Comparison of ENCODE assay signal across 11 mouse cellular contexts in genomic region chr2:18673766-18674165, GRCm38 (mm10). TPM values are rescaled to one million over a fixed set of nuclear protein-coding genes. Genes with fewer than 3 reads are reported as not detected.
A peak's percentile ranks its signal among the peaks of the same experiment; 100 is the strongest.
DNase-seq lines count a peak whose midpoint lies in the region; ATAC-seq lines count a peak whose summit lies in the region.
"Had no signal": no experiment of that assay in that cellular context is flagged by ENCODE, and none has a peak within 500 bp of the region (broad histone marks: within the 10 kb centered on the region; RNA-seq: fewer than 3 reads in every experiment).

No protein-coding gene starts in this region.

- no peaks in the 10 kb centered on the region for H3K9me3 ChIP-seq in forebrain, embryonic 16.5 days (ENCODE audit: control insufficient read depth, low read length)
- H3K9me3 ChIP-seq in forebrain, embryonic 12.5 days = no peaks in the 10 kb centered on the region
- no peaks in the 10 kb centered on the region for H3K9me3 ChIP-seq in limb, embryonic 12.5 days
- H3K9me3 ChIP-seq in limb, embryonic 10.5 days (replicated peaks) = no peaks in the 10 kb centered on the region
- no peaks in the 10 kb centered on the region for H3K9me3 ChIP-seq in embryonic facial prominence, embryonic 13.5 days
- H3K9me3 ChIP-seq: midbrain, embryonic 12.5 days had no signal

- no peak overlapping the region for H3K9ac ChIP-seq in forebrain, embryonic 16.5 days (replicated peaks; ENCODE audit: low read depth, low read length)
- no peak overlapping the region for H3K9ac ChIP-seq in forebrain, embryonic 12.5 days
- H3K9ac ChIP-seq in limb, embryonic 12.5 days (replicated peaks) = no peak overlapping the region
- no peak overlapping the region for H3K9ac ChIP-seq in embryonic facial prominence, embryonic 13.5 days

- peak overlapping the region; percentile 13; the same call in 1 of the 2 replicates for H3K4me2 ChIP-seq in forebrain, embryonic 16.5 days (ENCODE audit: low read length)
- H3K4me2 ChIP-seq in forebrain, embryonic 12.5 days = no peak overlapping the region
- H3K4me2 ChIP-seq in limb, embryonic 12.5 days = peak overlapping the region; percentile 83
- peak overlapping the region; percentile 75 for H3K4me2 ChIP-seq in embryonic facial prominence, embryonic 13.5 days

- peaks cover 19% of the 10 kb centered on the region for H3K4me1 ChIP-seq in forebrain, embryonic 16.5 days (replicated peaks; ENCODE audit: control insufficient read depth, insufficient read depth, low read length)
- peaks cover 28% of the 10 kb centered on the region for H3K4me1 ChIP-seq in forebrain, embryonic 12.5 days
- H3K4me1 ChIP-seq in limb, embryonic 12.5 days (replicated peaks) = peaks cover 26% of the 10 kb centered on the region
- H3K4me1 ChIP-seq in limb, embryonic 10.5 days = peaks cover 33% of the 10 kb centered on the region
- H3K4me1 ChIP-seq in embryonic facial prominence, embryonic 13.5 days = peaks cover 19% of the 10 kb centered on the region

- H3K27ac ChIP-seq in forebrain, embryonic 16.5 days (ENCODE audit: low read length) = no peak overlapping the region
- H3K27ac ChIP-seq in forebrain, embryonic 12.5 days = no peak overlapping the region
- H3K27ac ChIP-seq in limb, embryonic 12.5 days = no peak overlapping the region
- H3K27ac ChIP-seq in limb, embryonic 10.5 days = no peak overlapping the region
- H3K27ac ChIP-seq in embryonic facial prominence, embryonic 13.5 days = no peak overlapping the region

- H3K36me3 ChIP-seq in forebrain, embryonic 16.5 days (ENCODE audit: control insufficient read depth, insufficient read depth) = no peaks in the 10 kb centered on the region
- H3K36me3 ChIP-seq in forebrain, embryonic 12.5 days (replicated peaks) = no peaks in the 10 kb centered on the region
- H3K36me3 ChIP-seq in limb, embryonic 12.5 days = no peaks in the 10 kb centered on the region
- H3K36me3 ChIP-seq in limb, embryonic 10.5 days = no peaks in the 10 kb centered on the region
- no peaks in the 10 kb centered on the region for H3K36me3 ChIP-seq in embryonic facial prominence, embryonic 13.5 days
- H3K36me3 ChIP-seq: midbrain, embryonic 12.5 days had no signal

- WGBS in forebrain, embryonic 16.5 days = 67% methylated on average over 4 of the region's 4 CpGs
- 30% methylated on average over 4 of the region's 4 CpGs for WGBS in forebrain, embryonic 12.5 days
- WGBS in limb, embryonic 12.5 days = 21% methylated on average over 4 of the region's 4 CpGs
- 11% methylated on average over 4 of the region's 4 CpGs for WGBS in limb, embryonic 10.5 days
- WGBS in embryonic facial prominence, embryonic 13.5 days = 38% methylated on average over 4 of the region's 4 CpGs

- H3K4me3 ChIP-seq in forebrain, embryonic 16.5 days (replicated peaks; ENCODE audit: low read length) = no peak overlapping the region
- H3K4me3 ChIP-seq in forebrain, embryonic 12.5 days (replicated peaks) = no peak overlapping the region; the same call in 1 of the 2 replicates
- peak overlapping the region; percentile 16; the same call in 1 of the 2 replicates for H3K4me3 ChIP-seq in limb, embryonic 12.5 days (replicated peaks)
- no peak overlapping the region; the same call in 1 of the 2 replicates for H3K4me3 ChIP-seq in limb, embryonic 10.5 days
- no peak overlapping the region for H3K4me3 ChIP-seq in embryonic facial prominence, embryonic 13.5 days

- ATAC-seq in forebrain, embryonic 16.5 days = no peak
- no peak for ATAC-seq in forebrain, embryonic 12.5 days (ENCODE audit: low FRiP score)
- no peak for ATAC-seq in limb, embryonic 12.5 days (ENCODE audit: insufficient number of reproducible peaks, insufficient read depth, low FRiP score, low TSS enrichment, low read depth)
- no peak for ATAC-seq in embryonic facial prominence, embryonic 13.5 days (ENCODE audit: insufficient number of reproducible peaks, insufficient read depth, low FRiP score, low TSS enrichment, low read depth)
- no peak for ATAC-seq in erythroid progenitor cell, adult 5-6 weeks (replicated peaks; ENCODE audit: low FRiP score, poor library complexity, severe bottlenecking)

- DNase-seq in limb, embryonic 10.5 days (ENCODE audit: low spot score) = no peak
- peak; percentile 22 for DNase-seq in 416B (ENCODE audit: low read depth)
- no peak for DNase-seq in thymus, postnatal 10 days (ENCODE audit: low spot score in 2 of 2)
- DNase-seq: heart, postnatal 10 days had no signal

- peaks cover 2% of the 10 kb centered on the region; the same call in 1 of the 2 replicates for H3K27me3 ChIP-seq in forebrain, embryonic 16.5 days (replicated peaks; ENCODE audit: control insufficient read depth, insufficient read depth, low read length)
- H3K27me3 ChIP-seq in forebrain, embryonic 12.5 days = peaks cover 10% of the 10 kb centered on the region
- H3K27me3 ChIP-seq in limb, embryonic 12.5 days = peaks cover 11% of the 10 kb centered on the region; the same call in 1 of the 2 replicates
- peaks cover 49% of the 10 kb centered on the region for H3K27me3 ChIP-seq in limb, embryonic 10.5 days (ENCODE audit: low read depth, poor library complexity, severe bottlenecking)
- peaks cover 10% of the 10 kb centered on the region; the same call in 1 of the 2 replicates for H3K27me3 ChIP-seq in embryonic facial prominence, embryonic 13.5 days

RNA-seq across cellular contexts. Expression of gene Commd3, which starts 1.6 kb away (rescaled TPM):
- polyA plus RNA-seq in forebrain, embryonic 16.5 days (2015; fragmentation: Nextera tagmentation; extraction: Ambion mirVana) = 291 TPM in 2 replicates
- polyA plus RNA-seq in forebrain, embryonic 12.5 days (2016; fragmentation: Nextera tagmentation; extraction: Ambion mirVana) = 156 and 162 TPM in 2 replicates
- 207 and 225 TPM in 2 replicates for polyA plus RNA-seq in limb, embryonic 12.5 days (2016; fragmentation: Nextera tagmentation; extraction: Ambion mirVana)
- polyA plus RNA-seq in limb, embryonic 10.5 days (2016; fragmentation: Nextera tagmentation; extraction: Ambion mirVana) = 96.0 and 135 TPM in 2 replicates
- polyA plus RNA-seq in embryonic facial prominence, embryonic 13.5 days (2015; fragmentation: Nextera tagmentation; extraction: Ambion mirVana) = 238 and 240 TPM in 2 replicates
- total RNA-seq in erythroid progenitor cell, adult 5-6 weeks (2015; ENCODE audit: low replicate concordance) = 54.1 and 73.2 TPM in 2 replicates
- 25.3 and 44.7 TPM in 2 replicates for total RNA-seq in erythroid progenitor cell, adult 5-6 weeks (2017; ENCODE audit: low replicate concordance)

RNA-seq across cellular contexts. Expression of gene Bmi1, which starts 3.1 kb away (rescaled TPM):
- polyA plus RNA-seq in forebrain, embryonic 16.5 days (2015; fragmentation: Nextera tagmentation; extraction: Ambion mirVana) = 34.8 and 40.9 TPM in 2 replicates
- polyA plus RNA-seq in forebrain, embryonic 12.5 days (2016; fragmentation: Nextera tagmentation; extraction: Ambion mirVana) = 42.0 and 43.9 TPM in 2 replicates
- polyA plus RNA-seq in limb, embryonic 12.5 days (2016; fragmentation: Nextera tagmentation; extraction: Ambion mirVana) = 29.3 and 33.4 TPM in 2 replicates
- 16.9 and 22.3 TPM in 2 replicates for polyA plus RNA-seq in limb, embryonic 10.5 days (2016; fragmentation: Nextera tagmentation; extraction: Ambion mirVana)
- 27.6 and 28.8 TPM in 2 replicates for polyA plus RNA-seq in embryonic facial prominence, embryonic 13.5 days (2015; fragmentation: Nextera tagmentation; extraction: Ambion mirVana)
- total RNA-seq in erythroid progenitor cell, adult 5-6 weeks (2015; ENCODE audit: low replicate concordance) = 2.1 and 12.6 TPM in 2 replicates
- 9.8 and 13.6 TPM in 2 replicates for total RNA-seq in erythroid progenitor cell, adult 5-6 weeks (2017; ENCODE audit: low replicate concordance)

RNA-seq across cellular contexts. Expression of gene Spag6, which starts 20.1 kb away (rescaled TPM):
- not detected in 2 replicates for polyA plus RNA-seq in forebrain, embryonic 16.5 days (2015; fragmentation: Nextera tagmentation; extraction: Ambion mirVana)
- polyA plus RNA-seq in forebrain, embryonic 12.5 days (2016; fragmentation: Nextera tagmentation; extraction: Ambion mirVana) = 0.18 and 0.50 TPM in 2 replicates
- 0.21 TPM in 1 of 2 replicates, not detected in the other for polyA plus RNA-seq in limb, embryonic 12.5 days (2016; fragmentation: Nextera tagmentation; extraction: Ambion mirVana)
- polyA plus RNA-seq in limb, embryonic 10.5 days (2016; fragmentation: Nextera tagmentation; extraction: Ambion mirVana) = not detected in 2 replicates
- 0.11 TPM in 1 of 2 replicates, not detected in the other for polyA plus RNA-seq in embryonic facial prominence, embryonic 13.5 days (2015; fragmentation: Nextera tagmentation; extraction: Ambion mirVana)
- not detected in 2 replicates for total RNA-seq in erythroid progenitor cell, adult 5-6 weeks (2015; ENCODE audit: low replicate concordance)
- total RNA-seq in erythroid progenitor cell, adult 5-6 weeks (2017; ENCODE audit: low replicate concordance) = not detected in 2 replicates
- total RNA-seq: liver, adult 2 months had no signal
- polyA plus RNA-seq: liver, adult 2 months had no signal
